Comparison of ENCODE assay signal across 9 mouse cellular contexts in the genomic region with DNA sequence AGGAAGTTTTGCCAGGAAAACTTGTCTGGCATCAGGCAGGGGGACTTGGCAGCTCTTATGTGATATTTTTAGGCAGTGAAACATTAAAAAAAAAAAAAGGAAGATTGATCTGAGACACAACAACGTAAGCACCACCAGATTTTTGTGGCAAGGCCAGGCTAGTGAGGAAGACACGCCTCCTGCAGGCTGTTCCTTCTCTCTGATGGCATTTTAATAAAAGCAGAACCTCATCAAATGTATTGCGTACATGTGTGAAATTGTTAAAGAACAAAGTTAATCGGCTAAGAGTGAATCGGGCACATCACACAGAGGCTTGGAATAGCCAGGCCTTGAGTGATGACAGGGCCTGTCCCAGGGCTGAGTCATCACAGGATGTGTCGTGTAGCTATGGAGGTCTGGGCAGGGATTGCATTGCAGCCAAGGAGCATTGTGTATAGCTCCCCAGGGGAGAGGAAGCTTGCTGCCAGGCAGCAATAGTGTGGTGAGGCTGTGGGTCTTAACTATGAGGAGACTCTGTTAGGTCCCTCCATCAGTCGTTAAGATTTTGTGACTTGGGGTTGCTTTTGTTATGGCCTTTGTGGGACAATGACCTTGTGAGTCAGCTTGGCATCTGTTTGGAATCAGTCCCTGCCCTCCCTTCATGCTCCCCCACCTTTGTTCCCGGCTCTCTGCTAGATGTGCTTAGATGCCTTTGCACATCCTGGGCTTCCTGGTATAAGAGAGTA. TPM values are rescaled to one million over a fixed set of nuclear protein-coding genes. Genes with fewer than 3 reads are reported as not detected.
DNase-seq lines count a peak whose midpoint lies in the region; ATAC-seq and TF ChIP-seq lines count a peak whose summit lies in the region.
"Had no signal": no experiment of that assay in that cellular context is flagged by ENCODE, and none has a peak within 500 bp of the region (broad histone marks: within the 10 kb centered on the region; RNA-seq: fewer than 3 reads in every experiment).

No protein-coding gene starts in this region.

- WGBS in cerebellum, adult 2 months, result 6% methylated on average over 8 of the region's 8 CpGs
- 27% methylated on average over 8 of the region's 8 CpGs for WGBS in lung, postnatal 0 days
- WGBS in stomach, embryonic 16.5 days, result 55% methylated on average over 8 of the region's 8 CpGs

- H3K9me3 ChIP-seq in lung, postnatal 0 days (ENCODE audit: low read length), result no peaks in the 10 kb centered on the region
- no peaks in the 10 kb centered on the region for H3K9me3 ChIP-seq in stomach, embryonic 16.5 days (replicated peaks; ENCODE audit: control insufficient read depth, low read length)
- H3K9me3 ChIP-seq: megakaryocyte, embryonic 14.5 days had no signal

- ATAC-seq in lung, postnatal 0 days, result peak; percentile 98
- ATAC-seq in stomach, embryonic 16.5 days (ENCODE audit: insufficient read depth, low FRiP score), result peak; percentile 68; the same call in 1 of the 2 replicates

- no peaks in the 10 kb centered on the region for H3K27me3 ChIP-seq in cerebellum, adult 2 months (ENCODE audit: control insufficient read depth, insufficient read depth, low read length)
- H3K27me3 ChIP-seq in lung, postnatal 0 days (replicated peaks; ENCODE audit: insufficient read depth, low read length), result no peaks in the 10 kb centered on the region
- H3K27me3 ChIP-seq in stomach, embryonic 16.5 days (ENCODE audit: control insufficient read depth, insufficient read depth, low read length), result no peaks in the 10 kb centered on the region
- H3K27me3 ChIP-seq: megakaryocyte, embryonic 14.5 days had no signal

- peak overlapping the region; percentile 80 for H3K27ac ChIP-seq in cerebellum, adult 2 months (ENCODE audit: insufficient read depth, low read length)
- peak overlapping the region; percentile 27 for H3K27ac ChIP-seq in lung, postnatal 0 days (ENCODE audit: low read length)
- H3K27ac ChIP-seq in stomach, embryonic 16.5 days (ENCODE audit: low read length), result no peak overlapping the region

- H3K4me3 ChIP-seq in cerebellum, adult 2 months (replicated peaks; ENCODE audit: insufficient read depth, low read depth, low read length), result no peak overlapping the region
- no peak overlapping the region for H3K4me3 ChIP-seq in lung, postnatal 0 days (ENCODE audit: low read depth, low read length)
- no peak overlapping the region for H3K4me3 ChIP-seq in stomach, embryonic 16.5 days (replicated peaks; ENCODE audit: low read length)
- H3K4me3 ChIP-seq: megakaryocyte, embryonic 14.5 days had no signal

- H3K36me3 ChIP-seq in lung, postnatal 0 days (ENCODE audit: insufficient read depth, low read length), result peaks cover 23% of the 10 kb centered on the region; the same call in 1 of the 2 replicates
- H3K36me3 ChIP-seq in stomach, embryonic 16.5 days (ENCODE audit: control insufficient read depth, insufficient read depth, low read length), result no peaks in the 10 kb centered on the region

- H3K9ac ChIP-seq in lung, postnatal 0 days (replicated peaks; ENCODE audit: low read depth), result no peak overlapping the region
- H3K9ac ChIP-seq in stomach, embryonic 16.5 days (ENCODE audit: low read length), result no peak overlapping the region

- no peak overlapping the region for H3K4me2 ChIP-seq in lung, postnatal 0 days (replicated peaks; ENCODE audit: low read depth, low read length)
- H3K4me2 ChIP-seq in stomach, embryonic 16.5 days (ENCODE audit: low read depth, low read length), result no peak overlapping the region

- H3K4me1 ChIP-seq in cerebellum, adult 2 months (ENCODE audit: control insufficient read depth, insufficient read depth, low read length), result peaks cover 8% of the 10 kb centered on the region
- no peaks in the 10 kb centered on the region for H3K4me1 ChIP-seq in lung, postnatal 0 days (ENCODE audit: insufficient read depth, low read depth, low read length)
- H3K4me1 ChIP-seq in stomach, embryonic 16.5 days (ENCODE audit: control insufficient read depth, insufficient read depth, low read length), result 0 out of 2 replicates have a peak, but pooled peaks cover 4% of the 10 kb centered on the region

- DNase-seq in urinary bladder, postnatal 14 days (ENCODE audit: low spot score), result peak; percentile 5
- no peak for DNase-seq in urinary bladder, postnatal 4 days (ENCODE audit: low spot score in 2 of 2)
- DNase-seq in cerebellum, adult 2 months, result peak; percentile 64 to 79
- peak; percentile 98 for DNase-seq in heart, adult 11 months
- DNase-seq in kidney, adult 8-10 months, result peak; percentile 52 to 54
- peak; percentile 84 for DNase-seq in lung, postnatal 0 days (ENCODE audit: low spot score)
- DNase-seq in spleen, postnatal 4 days (ENCODE audit: low spot score in 2 of 2), result no peak

- no peak for TF ChIP-seq POLR2A in cerebellum, adult 2 months (IDR thresholded peaks at IDR 0.05; ENCODE audit: borderline replicate concordance, insufficient read depth, low read length)

- peak; percentile 32; the same call in 1 of the 2 replicates for TF ChIP-seq CTCF in cerebellum, adult 2 months (IDR thresholded peaks at IDR 0.05; ENCODE audit: borderline replicate concordance, insufficient read depth, low read depth, low read length)
- peak; percentile 44 for TF ChIP-seq CTCF in lung, postnatal 0 days (IDR thresholded peaks at IDR 0.05)

- peak; percentile 60 for TF ChIP-seq EP300 in lung, postnatal 0 days (IDR thresholded peaks at IDR 0.05)

RNA-seq across cellular contexts. Expression of a gene that starts 30.2 kb away (rescaled TPM):
- 14.2 and 15.5 TPM in 2 replicates for polyA plus RNA-seq in cerebellum, adult 2 months (2012; rRNA removed)
- 31.6 and 33.9 TPM in 2 replicates for polyA plus RNA-seq in lung, postnatal 0 days (2015; fragmentation: Nextera tagmentation; extraction: Ambion mirVana)
- 4.4 and 6.2 TPM in 2 replicates for polyA plus RNA-seq in stomach, embryonic 16.5 days (2015; fragmentation: Nextera tagmentation; extraction: Ambion mirVana)

Comparison
In these comparisons a context has a peak if more than half of its experiments do, and no peak if none do; other contexts are left out.
1. DNase-seq: peak in urinary bladder, postnatal 14 days (single experiment), cerebellum, adult 2 months (2 of 2), heart, adult 11 months (single experiment), kidney, adult 8-10 months (2 of 2) and lung, postnatal 0 days (single experiment); none in urinary bladder, postnatal 4 days (0 of 2) and spleen, postnatal 4 days (0 of 2).